Mouse (Mus musculus): Measurements from ENCODE around the gene Zfp987.

Zfp987 gene

DNA sequence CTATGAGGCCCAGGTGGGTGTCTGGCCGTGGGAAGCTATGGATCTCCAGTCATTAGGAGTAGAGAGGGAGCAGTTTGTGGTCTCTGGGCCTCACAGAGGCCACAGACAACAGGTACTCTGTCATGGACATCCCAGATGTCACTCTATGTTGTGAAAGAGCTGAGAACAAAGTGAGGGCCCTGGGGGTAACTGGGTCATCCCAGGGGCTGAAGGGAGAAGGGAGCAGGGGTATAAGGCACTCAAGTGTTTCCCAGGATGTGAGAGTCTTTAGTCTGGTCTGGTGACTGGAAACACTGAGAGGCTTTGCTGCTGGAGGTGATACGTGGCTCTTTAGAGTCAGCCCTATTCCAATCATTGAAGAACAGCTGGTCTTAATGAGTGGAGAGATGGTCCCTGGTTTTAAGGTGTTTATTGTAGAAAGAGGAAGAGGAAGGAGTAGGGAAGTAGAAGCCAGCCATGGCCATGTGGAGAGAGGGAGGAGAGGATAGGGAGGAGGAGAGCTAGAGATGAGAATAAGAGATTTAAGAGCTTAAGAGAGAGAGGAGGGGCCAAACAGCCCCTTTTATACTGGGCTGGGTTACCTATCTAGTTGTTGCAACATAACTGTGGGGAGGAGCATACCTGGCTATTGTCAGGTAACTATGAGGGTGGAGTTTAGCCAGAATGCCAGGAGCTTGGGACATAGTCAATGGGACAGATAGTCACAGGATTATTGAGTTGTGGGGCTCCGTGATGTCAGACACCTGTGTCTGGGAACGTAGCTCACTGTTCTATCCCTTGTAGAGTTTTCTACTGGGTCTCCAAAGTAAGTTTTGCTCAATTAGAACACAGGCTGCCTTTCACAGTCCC, 76.5 kb downstream of the Zfp987 start:
- peak; percentile 50 to 82 for DNase-seq (ENCODE audit: low spot score in 2 of 2)
